Mouse (Mus musculus) liver, embryonic 18 days (tissue): ENCODE measurements around the gene Spag7. TPM values are rescaled to one million over a fixed set of nuclear protein-coding genes. Genes with fewer than 3 reads are reported as not detected.

ENCODE experiments used
- polyA plus RNA-seq: library from polyadenylated mRNA; depleted of rRNA; stranded (reverse); fragments of >200 nt; gene quantifications from 2 replicates; pipeline ENCODE4 v1.2.3, GENCODE M21; 2012; rRNA removed

Spag7 gene
- polyA plus RNA-seq: 41.6 and 44.2 TPM in 2 replicates

DNA sequence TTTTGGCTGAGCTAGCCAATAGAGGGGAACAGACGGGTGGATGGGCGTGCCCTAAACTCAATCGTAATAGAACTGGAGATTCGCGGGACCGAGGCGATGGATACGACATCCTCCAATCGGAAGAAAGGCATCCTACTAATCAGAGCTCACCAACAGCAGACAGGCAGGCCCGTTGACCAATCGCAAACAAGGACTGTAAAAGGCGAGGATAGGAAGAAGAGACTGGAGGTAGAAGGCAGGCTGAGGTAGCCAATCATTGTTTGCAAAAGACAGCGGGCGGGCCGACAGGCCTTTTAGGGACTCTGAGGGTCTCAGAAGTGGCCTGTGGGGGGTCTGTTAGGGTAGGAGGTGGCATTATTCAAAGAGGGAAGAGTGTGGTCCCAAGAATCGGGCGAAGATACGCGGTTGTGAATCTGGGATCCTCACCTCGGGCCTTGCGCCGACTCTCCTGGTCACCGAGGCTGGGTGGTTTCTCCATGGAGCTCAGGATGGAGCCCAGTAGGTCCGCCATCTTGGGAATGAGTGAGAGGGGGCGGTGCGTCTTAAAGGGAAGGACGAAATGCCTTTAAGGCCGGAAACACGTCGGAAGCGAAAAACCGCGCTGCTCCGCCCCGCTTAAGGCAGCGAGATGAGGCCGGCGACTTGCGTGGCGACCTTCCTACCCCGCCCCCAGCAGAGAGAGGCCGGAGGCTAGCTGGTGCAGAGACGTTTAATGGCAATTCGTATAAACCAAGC lies at the start of gene Spag7:
Gene Spag7 (minus strand): TSS at position 646 of the 735 bp plus-strand sequence.

DNA sequence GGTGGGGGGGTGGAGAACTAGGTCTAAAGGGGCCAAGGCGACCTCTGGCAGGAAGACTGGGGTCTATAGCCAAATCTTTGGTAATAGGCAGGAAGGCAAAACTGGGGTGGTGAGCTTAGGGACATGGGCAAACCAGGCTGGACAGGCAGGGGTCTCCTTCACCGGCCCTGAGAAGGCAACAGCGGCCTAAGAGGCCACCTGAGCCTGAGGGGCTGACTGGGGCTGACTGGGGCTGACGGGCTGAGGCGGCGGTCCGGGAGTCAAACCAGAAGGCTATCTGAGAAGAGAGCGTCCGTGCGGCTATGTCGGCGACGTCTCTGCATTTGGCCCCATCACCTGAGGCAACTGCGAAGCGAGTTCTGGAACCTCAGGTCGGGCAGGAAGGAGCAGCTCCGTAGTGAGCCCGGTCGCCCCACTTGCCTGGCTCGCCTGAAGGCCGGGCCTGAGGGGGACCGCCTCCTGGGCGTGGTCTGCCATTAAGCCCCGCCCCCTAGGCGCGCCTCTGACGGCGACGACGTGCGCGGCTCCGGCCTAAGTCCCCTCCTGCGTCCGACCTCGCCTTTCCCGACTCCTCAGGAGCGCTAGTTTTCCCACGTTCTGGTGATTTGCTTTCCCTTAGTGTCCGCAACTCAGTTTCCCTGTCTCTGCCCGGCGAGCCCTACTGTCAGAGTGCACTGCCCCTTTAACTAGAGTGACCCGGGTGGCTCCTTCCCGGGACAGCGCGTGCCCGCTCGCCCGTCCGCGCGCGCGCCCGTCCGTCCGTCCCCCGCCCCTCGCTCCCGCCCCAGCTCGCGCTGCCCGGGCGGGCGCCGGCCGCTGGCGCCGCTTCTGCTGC lies 30.7 kb upstream of the Spag7 start, which contains the start of the genes Inca1 and Kif1c:
Gene Inca1 (minus strand): TSS at position 434 of the 835 bp plus-strand sequence.
Gene Kif1c (plus strand): TSS at position 827 of the 835 bp plus-strand sequence.

DNA sequence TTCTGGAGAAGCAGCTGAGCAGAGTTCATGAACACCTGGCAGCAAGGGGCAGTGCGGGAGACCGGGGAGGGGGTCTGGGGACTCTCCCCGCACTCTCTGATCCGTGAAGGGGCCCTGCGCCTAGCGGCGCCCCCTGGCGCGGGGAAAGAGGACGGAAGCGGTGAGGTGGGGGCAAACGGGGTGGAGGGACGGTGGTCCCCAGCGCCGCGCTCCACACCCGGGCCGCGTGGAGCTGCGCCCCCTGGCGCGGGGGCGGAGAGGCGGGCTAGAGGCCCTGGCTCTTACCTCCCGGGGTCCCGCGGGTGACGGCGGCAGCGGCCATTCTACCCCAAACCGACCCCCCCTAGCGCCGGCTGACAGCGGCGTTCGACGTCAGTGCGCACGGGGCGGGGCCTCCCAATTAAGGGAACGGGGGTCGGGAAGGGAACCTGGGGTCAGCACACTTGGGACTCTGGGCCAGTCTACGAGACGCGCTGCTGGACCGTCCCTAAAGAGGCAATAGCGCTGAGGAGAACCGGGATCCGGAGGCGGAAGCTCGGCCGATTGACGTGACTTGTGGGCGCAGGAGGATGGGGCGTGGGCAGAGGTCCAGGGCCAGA lies 18.5 kb upstream of the Spag7 start, which contains the start of gene Camta2:
Gene Camta2 (minus strand): TSS at position 505 of the 599 bp plus-strand sequence.

DNA sequence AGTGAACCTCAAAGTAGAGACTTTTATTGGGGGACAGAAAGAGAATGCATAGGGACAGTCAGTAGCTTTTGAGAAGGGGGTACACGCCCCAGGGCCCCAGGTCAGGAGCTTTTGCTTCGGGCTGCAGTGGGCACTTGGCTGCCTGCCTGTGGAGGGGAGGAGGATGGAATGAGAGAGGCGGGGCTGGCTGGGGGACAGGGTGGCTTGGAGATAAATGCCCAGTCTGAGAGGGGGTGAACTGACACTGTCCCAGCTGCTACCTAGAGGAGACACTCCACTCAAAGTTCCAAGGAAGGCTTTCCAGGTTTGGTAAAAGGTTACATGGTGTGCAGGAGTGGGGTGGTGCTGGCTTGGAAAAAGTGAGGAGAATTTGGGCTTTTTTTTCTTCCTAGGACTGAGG lies 12.3 kb downstream of the Spag7 start, which contains the start of gene Eno3:
Gene Eno3 (plus strand): TSS at position 239 of the 400 bp plus-strand sequence.

DNA sequence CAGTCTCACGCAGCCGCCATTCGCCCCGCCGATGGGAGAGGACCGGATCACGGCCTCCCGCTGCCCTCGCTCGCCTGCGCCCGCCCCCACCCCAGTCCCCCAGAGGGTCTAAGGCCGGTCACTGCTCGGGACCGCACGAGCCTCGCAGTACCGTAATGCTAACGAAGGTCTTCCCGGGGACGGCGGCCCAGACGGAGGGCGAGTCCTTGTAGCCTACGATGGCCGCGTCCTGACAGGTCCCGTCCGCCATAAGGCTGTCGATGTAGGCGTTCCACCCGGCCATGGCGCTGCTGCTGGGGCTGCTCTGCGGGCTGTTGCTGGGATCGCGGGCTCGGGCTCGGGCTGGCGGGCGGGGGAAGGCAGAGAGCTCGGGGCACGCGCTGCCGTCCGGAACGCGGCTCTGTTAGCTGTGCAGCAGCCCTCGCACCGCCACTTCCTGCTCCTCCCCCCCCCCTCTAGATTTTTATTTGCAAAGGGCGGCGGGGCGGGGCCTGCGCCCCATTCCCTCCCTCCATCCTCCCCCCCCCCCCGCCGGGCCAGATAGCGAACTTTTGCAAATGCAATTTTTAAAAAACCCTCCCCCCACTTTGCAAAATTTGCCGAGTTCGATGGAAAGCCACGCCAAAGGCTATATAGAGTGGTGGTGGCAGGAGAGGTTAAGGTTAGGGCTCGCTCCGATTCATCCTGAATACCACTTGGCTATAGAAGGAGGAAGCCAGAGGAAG lies 14.9 kb downstream of the Spag7 start, which contains the start of gene Pfn1:
Gene Pfn1 (minus strand): TSS at position 447 of the 725 bp plus-strand sequence.

DNA sequence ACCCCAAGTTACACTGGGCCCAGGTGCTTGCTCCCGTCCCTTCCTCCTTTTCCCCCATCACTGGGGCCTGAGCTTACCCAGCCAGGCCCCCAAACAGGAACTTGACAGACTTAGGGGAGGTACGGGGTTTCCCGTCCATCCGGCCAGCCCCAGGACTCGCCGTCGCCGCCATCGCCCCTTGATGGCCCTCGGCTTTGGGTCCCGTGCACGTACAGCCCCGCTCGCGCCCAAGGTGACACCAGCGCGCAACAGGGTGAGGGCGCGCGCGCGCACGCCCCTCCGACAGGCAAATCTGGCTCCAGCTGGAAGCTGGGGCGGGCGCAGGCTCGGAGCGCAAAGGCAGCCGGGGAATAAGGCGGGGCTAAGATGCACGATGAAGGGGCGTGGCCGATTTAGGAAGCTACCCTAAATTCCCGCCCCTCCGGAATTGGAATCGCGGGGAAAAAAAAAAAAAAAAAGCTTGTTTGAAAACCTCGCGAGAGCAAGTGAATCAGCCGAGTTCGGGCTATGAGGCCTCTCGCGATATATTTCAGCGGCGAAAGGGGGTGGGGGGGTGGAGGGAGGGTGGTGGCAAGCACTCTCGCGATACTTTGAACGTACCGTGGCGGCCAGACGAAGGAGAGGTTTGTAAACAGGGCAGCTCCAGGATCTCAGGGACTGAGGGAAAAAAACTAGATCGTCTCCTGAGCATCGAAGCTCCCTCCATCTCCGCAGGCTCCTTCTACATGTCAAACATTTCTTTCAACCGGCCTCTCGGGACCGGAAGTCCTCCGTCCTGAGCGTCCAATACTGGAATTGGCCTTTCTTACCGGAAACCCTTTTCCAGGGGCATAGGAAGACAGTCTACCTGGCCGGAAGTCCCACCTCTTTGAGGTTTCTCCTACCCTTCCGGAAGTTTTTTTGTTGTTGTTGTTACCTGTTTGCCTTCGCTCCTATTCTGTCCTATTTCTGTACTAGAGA lies 22.2 kb downstream of the Spag7 start, which contains the start of the genes Rnf167 and Slc25a11:
Gene Rnf167 (plus strand): TSS at position 545 of the 960 bp plus-strand sequence.
Gene Slc25a11 (minus strand): TSS at position 789 of the 960 bp plus-strand sequence.

DNA sequence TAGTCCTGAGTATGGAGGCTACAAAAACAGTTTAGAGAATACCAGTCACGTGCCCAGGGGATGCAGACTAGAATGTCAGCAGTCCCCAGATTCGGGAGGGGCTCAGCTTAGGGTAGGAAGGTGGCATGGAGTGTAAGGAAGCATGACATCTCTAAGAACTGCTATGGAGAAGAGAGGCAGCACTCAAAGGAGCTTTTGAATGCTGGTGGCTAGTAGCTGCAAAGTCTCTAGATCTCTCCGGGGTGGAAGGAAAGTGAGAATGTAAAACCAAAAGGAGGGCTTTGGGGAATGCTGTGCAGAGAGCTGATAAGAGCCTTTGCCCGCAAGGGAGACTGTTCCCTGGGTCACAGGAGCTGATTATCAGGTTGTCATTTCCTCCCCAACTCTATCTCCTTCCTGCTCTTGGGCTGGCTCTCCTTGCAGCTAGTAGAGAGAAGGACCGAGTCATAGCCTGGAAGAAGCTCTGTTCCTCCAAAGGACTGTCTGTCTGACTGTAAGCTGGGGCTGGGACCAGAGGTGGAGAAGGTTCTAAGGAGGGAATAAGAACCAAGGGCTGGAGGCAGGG lies 30.4 kb downstream of the Spag7 start, which contains the start of gene Gp1ba:
Gene Gp1ba (plus strand): TSS at position 409 of the 565 bp plus-strand sequence.

DNA sequence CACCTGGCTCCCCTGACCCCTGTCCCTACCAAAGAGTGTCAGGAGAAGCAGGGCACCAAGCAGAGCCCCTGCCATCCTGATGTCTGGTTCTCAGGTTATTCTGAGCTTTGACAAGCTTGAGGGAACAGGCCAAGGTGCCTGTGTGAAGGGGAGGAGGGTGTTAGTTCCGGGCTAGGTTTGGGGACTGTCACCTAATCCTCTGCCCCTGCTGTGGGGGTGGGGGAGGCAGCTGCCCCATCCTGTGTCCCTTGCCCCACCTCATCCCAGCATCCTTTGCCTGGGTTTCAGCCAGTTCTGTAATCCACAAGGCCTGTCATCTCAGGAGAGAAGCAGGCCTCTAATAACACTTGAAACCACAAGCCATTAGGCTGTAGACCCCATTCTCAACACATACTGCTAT lies 50.1 kb downstream of the Spag7 start, which contains the start of gene Chrne:
Gene Chrne (minus strand): TSS at position 116 of the 400 bp plus-strand sequence.

DNA sequence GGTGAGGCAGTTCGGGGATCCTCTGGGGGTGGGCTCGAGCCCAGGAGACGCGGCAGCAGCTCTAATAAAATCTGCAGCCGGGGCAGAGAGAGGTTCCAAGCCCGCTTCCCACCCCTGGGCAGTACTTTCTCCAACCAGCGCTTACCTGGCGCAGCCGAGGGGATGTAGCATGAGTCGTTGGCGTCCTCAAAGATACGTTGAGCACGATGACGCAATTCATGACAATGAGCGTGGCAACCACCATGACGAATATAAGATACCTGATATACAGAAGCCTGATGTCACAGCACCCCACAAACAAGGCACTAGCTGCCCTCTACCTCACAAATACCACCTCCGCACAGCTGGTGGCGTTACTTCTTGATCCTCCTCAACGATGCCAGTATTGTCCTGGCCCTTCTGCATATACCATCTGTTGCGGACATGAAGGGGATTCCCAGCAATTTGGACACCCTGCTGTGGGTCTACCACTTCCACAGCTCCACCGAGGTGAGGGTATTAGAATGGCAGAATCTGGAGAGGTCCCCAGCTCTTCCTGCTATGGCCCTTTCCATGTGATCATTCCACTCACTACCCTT lies 53.6 kb downstream of the Spag7 start, which contains the start of gene 4930544D05Rik:
Gene 4930544D05Rik (plus strand): TSS at position 333 of the 578 bp plus-strand sequence.

Other genes with a start within 250 kb of the Spag7 start
- 38.7 and 50.6 TPM in 2 replicates for gene Arrb2, start 236.8 kb downstream of the Spag7 start, polyA plus RNA-seq
- gene Med11, start 217.5 kb downstream of the Spag7 start, polyA plus RNA-seq: 13.6 and 15.2 TPM in 2 replicates
- 0.85 and 0.97 TPM in 2 replicates for gene Zmynd15, start 210.0 kb downstream of the Spag7 start, polyA plus RNA-seq
- gene Cxcl16, start 209.4 kb downstream of the Spag7 start, polyA plus RNA-seq: 6.0 and 7.3 TPM in 2 replicates
- 0.95 and 1.3 TPM in 2 replicates for gene Tm4sf5, start 164.2 kb downstream of the Spag7 start, polyA plus RNA-seq
- 0.49 and 0.77 TPM in 2 replicates for gene Vmo1, start 154.8 kb downstream of the Spag7 start, polyA plus RNA-seq
- gene Gltpd2, start 150.2 kb downstream of the Spag7 start, polyA plus RNA-seq: 20.0 TPM in 2 replicates
- 144 and 153 TPM in 2 replicates for gene Psmb6, start 144.0 kb downstream of the Spag7 start, polyA plus RNA-seq
- gene Gm40193, start 136.5 kb downstream of the Spag7 start, polyA plus RNA-seq: not detected in 2 replicates
- gene Pld2, start 129.4 kb downstream of the Spag7 start, polyA plus RNA-seq: 4.7 and 5.0 TPM in 2 replicates
- 16.6 and 23.7 TPM in 2 replicates for gene Mink1, start 106.5 kb downstream of the Spag7 start, polyA plus RNA-seq
- not detected in 2 replicates for gene 4930544D05Rik, start 53.6 kb downstream of the Spag7 start, polyA plus RNA-seq
- gene Chrne, start 50.2 kb downstream of the Spag7 start, polyA plus RNA-seq: 0.08 and 0.17 TPM in 2 replicates
- 2.2 and 2.8 TPM in 2 replicates for gene Gp1ba, start 30.3 kb downstream of the Spag7 start, polyA plus RNA-seq
- gene Rnf167, start 22.2 kb downstream of the Spag7 start, polyA plus RNA-seq: 50.1 and 53.4 TPM in 2 replicates
- gene Slc25a11, start 21.9 kb downstream of the Spag7 start, polyA plus RNA-seq: 72.3 and 79.7 TPM in 2 replicates
- 372 and 387 TPM in 2 replicates for gene Pfn1, start 14.8 kb downstream of the Spag7 start, polyA plus RNA-seq
- gene Eno3, start 12.2 kb downstream of the Spag7 start, polyA plus RNA-seq: 4.5 and 4.8 TPM in 2 replicates
- gene Camta2, start 18.7 kb upstream of the Spag7 start, polyA plus RNA-seq: 3.3 and 4.2 TPM in 2 replicates
- 2.8 and 2.9 TPM in 2 replicates for gene Inca1, start 30.7 kb upstream of the Spag7 start, polyA plus RNA-seq
- gene Kif1c, start 31.1 kb upstream of the Spag7 start, polyA plus RNA-seq: 13.2 and 15.3 TPM in 2 replicates
- gene Zfp3, start 94.8 kb upstream of the Spag7 start, polyA plus RNA-seq: 1.1 TPM in 2 replicates
- gene Scimp, start 143.2 kb upstream of the Spag7 start, polyA plus RNA-seq: 0.84 and 1.1 TPM in 2 replicates
- 5.5 TPM in 2 replicates for gene Rabep1, start 175.4 kb upstream of the Spag7 start, polyA plus RNA-seq